Mouse (Mus musculus) myocyte (in vitro differentiated cells): Measurements from ENCODE around the gene Commd8. TPM values are rescaled to one million over a fixed set of nuclear protein-coding genes. Genes with fewer than 3 reads are reported as not detected.
A peak's percentile ranks its signal among the peaks of the same experiment; 100 is the strongest.

Experiments used
- H3K27me3 ChIP-seq: one replicate; pipeline ENCODE4 v1.6.1; 2011; ENCODE audit not compliant: control insufficient read depth, insufficient read depth, insufficient read length
- H3K36me3 ChIP-seq: one replicate; pipeline ENCODE4 v1.6.1; 2011; ENCODE audit not compliant: control insufficient read depth, insufficient read depth
- H3K4me2 ChIP-seq: one replicate; pipeline ENCODE4 v1.6.1; 2011; ENCODE audit warnings: low read depth, control low read depth
- H3K4me3 ChIP-seq: one replicate; pipeline ENCODE4 v1.5.1; 2011; ENCODE audit warnings: mild to moderate bottlenecking, control low read depth, moderate library complexity
- H3K79me2 ChIP-seq: one replicate; pipeline ENCODE4 v1.6.1; 2011; ENCODE audit not compliant: control insufficient read depth, insufficient read depth
- H3ac ChIP-seq: one replicate; pipeline ENCODE4 v1.6.1; 2011; ENCODE audit not compliant: control insufficient read depth, insufficient read length
- CEBPB ChIP-seq: IDR thresholded peaks from 2 replicates; pipeline ENCODE4 v1.6.1; 2011; ENCODE audit warnings: mild to moderate bottlenecking, moderate library complexity; ENCODE audit not compliant: poor library complexity, insufficient read depth, severe bottlenecking
- E2F4 ChIP-seq: IDR thresholded peaks from one replicate; pipeline ENCODE4 v1.6.1; 2011; ENCODE audit warnings: mild to moderate bottlenecking, control low read depth, moderate library complexity; ENCODE audit not compliant: insufficient read depth
- MAX ChIP-seq: IDR thresholded peaks from one replicate; pipeline ENCODE4 v1.6.1; 2011; ENCODE audit warnings: low read depth, mild to moderate bottlenecking, control low read depth
- MYOD1 ChIP-seq, 3 experiments: IDR thresholded peaks; one replicate each; pipeline ENCODE4 v1.6.1; 2011; ENCODE audit warnings: control low read depth in 2 of 3, low read depth in 2 of 3, mild to moderate bottlenecking in 2 of 3, moderate library complexity in 1 of 3; ENCODE audit not compliant: insufficient read length in 2 of 3, control insufficient read depth in 1 of 3
- MYOG ChIP-seq, 3 experiments: IDR thresholded peaks; one replicate each; pipeline ENCODE4 v1.6.1; 2011; ENCODE audit warnings: control low read depth in 2 of 3, low read depth in 2 of 3, mild to moderate bottlenecking in 2 of 3; ENCODE audit not compliant: insufficient read length in 2 of 3, control insufficient read depth in 1 of 3, insufficient read depth in 1 of 3
- POLR2A ChIP-seq: IDR thresholded peaks from one replicate; pipeline ENCODE4 v1.6.1; 2011; ENCODE audit warnings: low read depth, mild to moderate bottlenecking, control low read depth, moderate library complexity; ENCODE audit not compliant: insufficient read length
- POLR2AphosphoS2 ChIP-seq: IDR thresholded peaks from one replicate; pipeline ENCODE4 v1.6.1; 2011; ENCODE audit warnings: low read depth, control low read depth; ENCODE audit not compliant: insufficient read length
- REST ChIP-seq: IDR thresholded peaks from one replicate; pipeline ENCODE4 v1.6.1; 2011; ENCODE audit warnings: mild to moderate bottlenecking, control low read depth, moderate library complexity; ENCODE audit not compliant: insufficient read depth, insufficient read length
- SRF ChIP-seq: IDR thresholded peaks from one replicate; pipeline ENCODE4 v1.6.1; 2011; ENCODE audit warnings: low read depth; ENCODE audit not compliant: control insufficient read depth, insufficient read length
- TCF12 ChIP-seq: IDR thresholded peaks from one replicate; pipeline ENCODE4 v1.6.1; 2011; ENCODE audit warnings: mild to moderate bottlenecking, control low read depth; ENCODE audit not compliant: poor library complexity, insufficient read depth, severe bottlenecking
- TCF3 ChIP-seq: IDR thresholded peaks from one replicate; pipeline ENCODE4 v1.6.1; 2011; ENCODE audit warnings: low read depth, control low read depth; ENCODE audit not compliant: insufficient read length
- USF1 ChIP-seq: IDR thresholded peaks from one replicate; pipeline ENCODE4 v1.6.1; 2011; ENCODE audit warnings: low read depth, mild to moderate bottlenecking, control low read depth, moderate library complexity
- polyA plus RNA-seq: library from polyadenylated mRNA; unstranded; fragments of >200 nt; fragmentation: generic; extraction: Trizol; gene quantifications from one replicate; pipeline ENCODE4 v1.2.1, GENCODE M21; 2012; ENCODE audit warnings: missing spikeins

Gene Commd8
- polyA plus RNA-seq, 1 experiment = 19.8 TPM

GRCm38 (mm10) chr5:72173521-72173920 is 5.5 kb upstream of the Commd8 start:
- H3K4me3 ChIP-seq = no peak overlapping the region
- no peaks in the 10 kb centered on the region for H3K79me2 ChIP-seq
- TF ChIP-seq CEBPB = no peak
- TF ChIP-seq MAX = no peak
- no peak for TF ChIP-seq MYOG (IDR thresholded peaks at IDR 0.05; ENCODE audit: control insufficient read depth in 1 of 3, insufficient read depth in 1 of 3, insufficient read length in 2 of 3, low read depth in 2 of 3)
- TF ChIP-seq POLR2AphosphoS2 = no peak
- no peak for TF ChIP-seq MYOD1 (IDR thresholded peaks at IDR 0.05; ENCODE audit: control insufficient read depth in 1 of 3, insufficient read length in 2 of 3, low read depth in 2 of 3)
- no peak for TF ChIP-seq SRF
- TF ChIP-seq POLR2A = no peak
- no peak for TF ChIP-seq E2F4
- no peak overlapping the region for H3ac ChIP-seq
- H3K4me2 ChIP-seq = no peak overlapping the region
- H3K27me3 ChIP-seq = no peaks in the 10 kb centered on the region
- H3K36me3 ChIP-seq = no peaks in the 10 kb centered on the region

- Histone ChIP-seq H3K27me3 (no peaks in the 10 kb centered on the region), H3ac (no peak overlapping the region), H3K4me2 (no peak overlapping the region), H3K4me3 (no peak overlapping the region), H3K79me2 (peaks cover under 1% of the 10 kb centered on the region), H3K36me3 (no peaks in the 10 kb centered on the region)
- TF ChIP-seq TCF3 = no peak
- no peak for TF ChIP-seq POLR2AphosphoS2
- TF ChIP-seq E2F4 = no peak
- no peak for TF ChIP-seq USF1
- no peak for TF ChIP-seq MYOD1 (IDR thresholded peaks at IDR 0.05; ENCODE audit: control insufficient read depth in 1 of 3, insufficient read length in 2 of 3, low read depth in 2 of 3)
- no peak for TF ChIP-seq MAX
- TF ChIP-seq POLR2A = no peak
- no peak for TF ChIP-seq SRF
Measured at GRCm38 (mm10) chr5:72172675-72173074, 4.7 kb upstream of the Commd8 start.

DNA sequence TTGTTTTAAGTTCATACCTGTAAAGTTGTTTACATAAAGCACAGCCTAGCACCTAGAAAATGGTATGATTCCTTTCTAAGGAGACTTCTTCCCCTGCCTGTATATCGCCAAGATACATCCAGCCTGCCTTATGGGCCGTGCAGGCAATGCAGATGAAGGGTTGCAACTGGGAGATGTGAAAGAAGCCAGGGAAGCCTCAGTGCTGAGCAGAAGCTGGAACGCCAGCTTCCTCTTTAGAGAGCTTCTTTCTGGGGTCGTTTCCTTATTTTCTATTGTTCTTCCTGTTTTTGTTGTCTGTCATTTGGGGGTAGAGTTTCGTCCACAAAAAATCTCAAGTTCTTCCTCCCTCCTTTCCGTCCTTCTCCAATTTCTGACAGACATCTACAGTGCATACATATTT is 2.1 kb upstream of the Commd8 start:
- peaks cover 2% of the 10 kb centered on the region for H3K36me3 ChIP-seq
- H3K4me3 ChIP-seq = no peak overlapping the region
- TF ChIP-seq REST (no peak), CEBPB (no peak), MYOG (IDR thresholded peaks at IDR 0.05; ENCODE audit: control insufficient read depth in 1 of 3, insufficient read depth in 1 of 3, insufficient read length in 2 of 3, low read depth in 2 of 3) (no peak), USF1 (no peak)
- H3K27me3 ChIP-seq = no peaks in the 10 kb centered on the region
- no peak overlapping the region for H3K4me2 ChIP-seq
- H3ac ChIP-seq = no peak overlapping the region
- peaks cover 18% of the 10 kb centered on the region for H3K79me2 ChIP-seq

DNA sequence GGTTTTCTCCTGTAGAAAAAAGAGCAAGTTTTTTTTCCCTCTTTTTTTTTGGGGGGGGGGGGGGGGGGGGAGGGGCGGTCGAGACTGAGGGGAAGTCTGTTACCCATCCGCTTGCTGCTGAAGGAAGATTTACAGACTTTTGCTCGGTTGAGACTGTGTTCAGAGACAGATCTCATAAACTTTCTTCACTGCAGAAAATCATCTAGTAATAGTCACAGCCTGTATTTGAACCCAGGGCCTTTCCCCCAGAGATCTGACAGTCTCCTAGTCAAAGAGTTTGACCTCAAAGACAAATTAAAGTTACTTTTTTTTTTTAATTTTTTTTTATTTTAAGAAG is 264 bp upstream of the Commd8 start:
- Histone ChIP-seq H3K36me3 (peaks cover 9% of the 10 kb centered on the region), H3K27me3 (no peaks in the 10 kb centered on the region), H3K4me2 (peak overlapping the region; percentile 62), H3K4me3 (peak overlapping the region; percentile 84), H3K79me2 (peaks cover 26% of the 10 kb centered on the region), H3ac (peak overlapping the region; percentile 7)
- no peak for TF ChIP-seq TCF3
- no peak for TF ChIP-seq POLR2AphosphoS2
- TF ChIP-seq MYOG (IDR thresholded peaks at IDR 0.05; ENCODE audit: control insufficient read depth in 1 of 3, insufficient read depth in 1 of 3, insufficient read length in 2 of 3, low read depth in 2 of 3) = no peak
- TF ChIP-seq POLR2A = no peak
- no peak for TF ChIP-seq CEBPB
- no peak for TF ChIP-seq USF1
- no peak for TF ChIP-seq REST
- TF ChIP-seq MAX = no peak

- peaks cover 26% of the 10 kb centered on the region for H3K79me2 ChIP-seq
- no peak overlapping the region for H3K4me2 ChIP-seq
- H3K36me3 ChIP-seq = peaks cover 30% of the 10 kb centered on the region
- TF ChIP-seq POLR2AphosphoS2 (no peak), E2F4 (no peak), POLR2A (no peak), MYOG (IDR thresholded peaks at IDR 0.05; ENCODE audit: control insufficient read depth in 1 of 3, insufficient read depth in 1 of 3, insufficient read length in 2 of 3, low read depth in 2 of 3) (no peak), MYOD1 (IDR thresholded peaks at IDR 0.05; ENCODE audit: control insufficient read depth in 1 of 3, insufficient read length in 2 of 3, low read depth in 2 of 3) (no peak), USF1 (no peak), MAX (no peak), CEBPB (no peak), REST (no peak), TCF3 (no peak), TCF12 (no peak)
- no peak overlapping the region for H3ac ChIP-seq
- no peaks in the 10 kb centered on the region for H3K27me3 ChIP-seq
- no peak overlapping the region for H3K4me3 ChIP-seq
Measured at GRCm38 (mm10) chr5:72164386-72164785, 3.6 kb downstream of the Commd8 start.

- Histone ChIP-seq H3K4me3 (no peak overlapping the region), H3ac (no peak overlapping the region), H3K27me3 (no peaks in the 10 kb centered on the region), H3K36me3 (peaks cover 30% of the 10 kb centered on the region), H3K79me2 (peaks cover 26% of the 10 kb centered on the region), H3K4me2 (no peak overlapping the region)
- TF ChIP-seq MYOG (IDR thresholded peaks at IDR 0.05; ENCODE audit: control insufficient read depth in 1 of 3, insufficient read depth in 1 of 3, insufficient read length in 2 of 3, low read depth in 2 of 3) (no peak), REST (no peak), POLR2A (no peak)
Measured at GRCm38 (mm10) chr5:72162855-72163254, 5.1 kb downstream of the Commd8 start.
